Mouse (Mus musculus) cerebellum, adult 18-20 months (tissue): ENCODE measurements at regions not wholly inside any gene's neighbourhood (a gene's known extent, or its start where the extent isn't known, plus 50 kb on each side); places are given as distances from the start of the nearest gene placed in this dataset.

Experiments used
- DNase-seq, 2 experiments: peaks; one replicate each; pipeline ENCODE4 v3.0.0; 2021

- peak in 1 of 2 experiments; percentile 2 for DNase-seq
Measured at GRCm38 (mm10) chr8:100515896-100516295, 1099.6 kb upstream of the Cdh8 start.

- DNase-seq, result no peak
Measured at GRCm38 (mm10) chr8:100515152-100515551, 1098.9 kb upstream of the Cdh8 start.

GRCm38 (mm10) chr8:100506478-100506877 lies 1090.2 kb upstream of the Cdh8 start:
- no peak for DNase-seq

- no peak for DNase-seq
Measured at GRCm38 (mm10) chr8:100500342-100500712, 1084.1 kb upstream of the Cdh8 start.

GRCm38 (mm10) chr8:100499614-100500341 lies 1083.5 kb upstream of the Cdh8 start:
- DNase-seq, result no peak

GRCm38 (mm10) chr8:100494445-100494844 lies 1078.2 kb upstream of the Cdh8 start:
- DNase-seq, result no peak

GRCm38 (mm10) chr8:100475950-100476349 lies 1059.7 kb upstream of the Cdh8 start:
- DNase-seq, result no peak

- DNase-seq, result no peak
Measured at GRCm38 (mm10) chr8:100451231-100451630, 1035.0 kb upstream of the Cdh8 start.

GRCm38 (mm10) chr8:100450380-100450936 lies 1034.2 kb upstream of the Cdh8 start:
- no peak for DNase-seq

- no peak for DNase-seq
Measured at GRCm38 (mm10) chr8:100446677-100447350, 1030.5 kb upstream of the Cdh8 start.
